Mouse (Mus musculus) heart, embryonic 16.5 days (tissue): Measurements from ENCODE around the gene Col27a1. TPM values are rescaled to one million over a fixed set of nuclear protein-coding genes. Genes with fewer than 3 reads are reported as not detected.

Experiments
- ATAC-seq: fragments of 200-750 bp; cut with Nextera tagmentation; replicated peaks from 2 replicates; pipeline ENCODE4 v1.8.0; 2017; ENCODE audit warnings: moderate number of reproducible peaks; ENCODE audit not compliant: insufficient read depth, low FRiP score; ENCODE audit errors: extremely low read depth
- H3K27ac ChIP-seq: fragments of 300-500 bp; sonication (generic); 2 replicates; pipeline ENCODE4 v1.5.1; 2014; ENCODE audit warnings: mild to moderate bottlenecking, low read length, control low read depth, moderate library complexity
- H3K27me3 ChIP-seq: fragments of 300-500 bp; sonication (generic); 2 replicates; pipeline ENCODE4 v1.6.1; 2014; ENCODE audit warnings: low read length, mixed read lengths; ENCODE audit not compliant: control insufficient read depth, insufficient read depth
- H3K36me3 ChIP-seq: fragments of 300-500 bp; sonication (generic); 2 replicates; pipeline ENCODE4 v1.6.1; 2014; ENCODE audit not compliant: control insufficient read depth, insufficient read depth
- H3K4me1 ChIP-seq: fragments of 300-500 bp; sonication (generic); 2 replicates; pipeline ENCODE4 v1.6.1; 2014; ENCODE audit warnings: low read length, mixed read lengths; ENCODE audit not compliant: control insufficient read depth, insufficient read depth
- H3K4me2 ChIP-seq: fragments of 300-500 bp; sonication (generic); 2 replicates; pipeline ENCODE4 v1.6.1; 2014; ENCODE audit warnings: low read depth, mild to moderate bottlenecking, control low read depth, low read length
- H3K4me3 ChIP-seq: fragments of 300-500 bp; sonication (generic); 2 replicates; pipeline ENCODE4 v1.5.1; 2014; ENCODE audit warnings: mild to moderate bottlenecking, control low read depth, low read length
- H3K9ac ChIP-seq: fragments of 300-500 bp; sonication (generic); 2 replicates; pipeline ENCODE4 v1.6.1; 2014; ENCODE audit warnings: low read length, control low read depth
- H3K9me3 ChIP-seq: fragments of 300-500 bp; sonication (generic); replicated peaks from 2 replicates; pipeline ENCODE4 v1.6.1; 2016; ENCODE audit warnings: low read length; ENCODE audit not compliant: control insufficient read depth
- WGBS: fragments of 180-500 bp; shearing (Covaris S2); extraction: QIAGEN DNeasy Blood & Tissue Kit; methylation state at CpG from one replicate; pipeline ENCODE4 v1.1.7; 2014; 5-methylcytosine and 5-hydroxymethylcytosine counted together
- microRNA counts: library from miRNA; unstranded; fragments of <30 nt; microRNA quantifications from one replicate; lab custom pipeline; 2016
- microRNA-seq: library from miRNA; unstranded; fragments of <30 nt; microRNA quantifications from one replicate; pipeline ENCODE4, GENCODE M21; 2017
- polyA plus RNA-seq: library from polyadenylated mRNA; unstranded; fragments of >200 nt; fragmentation: Nextera tagmentation; extraction: Ambion mirVana; gene quantifications from 2 replicates; pipeline ENCODE4 v1.2.1, GENCODE M21; 2015

Col27a1 gene
- polyA plus RNA-seq, 1 experiment from 2014 or later, result 3.0 TPM

GRCm38 (mm10) chr4:63373404-63373803 lies 159.6 kb downstream of the Col27a1 start:
- Histone ChIP-seq H3K9me3 (no peaks in the 10 kb centered on the region), H3K27ac (no peak overlapping the region), H3K9ac (no peak overlapping the region), H3K36me3 (no peaks in the 10 kb centered on the region), H3K27me3 (no peaks in the 10 kb centered on the region), H3K4me3 (no peak overlapping the region), H3K4me2 (no peak overlapping the region), H3K4me1 (no peaks in the 10 kb centered on the region)
- WGBS, result 88% methylated on average over 8 of the region's 8 CpGs
- ATAC-seq, result no peak

GRCm38 (mm10) chr4:63374331-63374730 lies 160.5 kb downstream of the Col27a1 start:
- Histone ChIP-seq H3K4me3 (no peak overlapping the region), H3K4me2 (no peak overlapping the region), H3K27ac (no peak overlapping the region), H3K27me3 (no peaks in the 10 kb centered on the region), H3K9ac (no peak overlapping the region), H3K9me3 (no peaks in the 10 kb centered on the region), H3K4me1 (no peaks in the 10 kb centered on the region), H3K36me3 (no peaks in the 10 kb centered on the region)
- WGBS, result 64% methylated on average over 12 of the region's 12 CpGs
- ATAC-seq, result no peak

- Histone ChIP-seq H3K27me3 (no peaks in the 10 kb centered on the region), H3K36me3 (peaks cover 3% of the 10 kb centered on the region; the same call in 1 of the 2 replicates), H3K4me2 (no peak overlapping the region), H3K27ac (no peak overlapping the region), H3K4me1 (no peaks in the 10 kb centered on the region), H3K9ac (no peak overlapping the region), H3K4me3 (no peak overlapping the region), H3K9me3 (no peaks in the 10 kb centered on the region)
- 0 out of 2 replicates have a peak, but pooled peaks have one; percentile 18 for ATAC-seq
- WGBS, result 81% methylated on average over 1 of the region's 1 CpGs
Measured at GRCm38 (mm10) chr4:63375367-63375766, 161.6 kb downstream of the Col27a1 start.

GRCm38 (mm10) chr4:63377483-63377882 lies 163.7 kb downstream of the Col27a1 start:
- no peak overlapping the region for H3K4me2 ChIP-seq
- no peak for ATAC-seq
- H3K36me3 ChIP-seq, result peaks cover 6% of the 10 kb centered on the region; the same call in 1 of the 2 replicates
- no peaks in the 10 kb centered on the region for H3K27me3 ChIP-seq
- H3K9ac ChIP-seq, result no peak overlapping the region
- no peak overlapping the region for H3K4me3 ChIP-seq
- no peaks in the 10 kb centered on the region for H3K9me3 ChIP-seq
- no peaks in the 10 kb centered on the region for H3K4me1 ChIP-seq
- 67% methylated on average over 7 of the region's 7 CpGs for WGBS
- H3K27ac ChIP-seq, result no peak overlapping the region

GRCm38 (mm10) chr4:63382676-63383369 lies 169.0 kb downstream of the Col27a1 start:
- H3K4me3 ChIP-seq, result no peak overlapping the region
- ATAC-seq, result no peak
- 74% methylated on average over 4 of the region's 4 CpGs for WGBS
- H3K36me3 ChIP-seq, result peaks cover 6% of the 10 kb centered on the region; the same call in 1 of the 2 replicates
- H3K4me2 ChIP-seq, result no peak overlapping the region
- no peaks in the 10 kb centered on the region for H3K4me1 ChIP-seq
- H3K27ac ChIP-seq, result no peak overlapping the region
- no peaks in the 10 kb centered on the region for H3K27me3 ChIP-seq
- H3K9me3 ChIP-seq, result no peaks in the 10 kb centered on the region
- H3K9ac ChIP-seq, result no peak overlapping the region

- 78% methylated on average over 12 of the region's 12 CpGs for WGBS
- H3K36me3 ChIP-seq, result peaks cover 6% of the 10 kb centered on the region; the same call in 1 of the 2 replicates
- no peaks in the 10 kb centered on the region for H3K4me1 ChIP-seq
- no peaks in the 10 kb centered on the region for H3K27me3 ChIP-seq
- no peak overlapping the region for H3K4me3 ChIP-seq
- no peak for ATAC-seq
- no peak overlapping the region for H3K9ac ChIP-seq
- no peak overlapping the region for H3K27ac ChIP-seq
- no peak overlapping the region for H3K4me2 ChIP-seq
- no peaks in the 10 kb centered on the region for H3K9me3 ChIP-seq
Measured at GRCm38 (mm10) chr4:63383474-63383873, 169.7 kb downstream of the Col27a1 start.

GRCm38 (mm10) chr4:63384262-63384661 lies 170.5 kb downstream of the Col27a1 start:
- Histone ChIP-seq H3K4me1 (no peaks in the 10 kb centered on the region), H3K36me3 (peaks cover 6% of the 10 kb centered on the region; the same call in 1 of the 2 replicates), H3K9ac (no peak overlapping the region), H3K27ac (no peak overlapping the region), H3K9me3 (no peaks in the 10 kb centered on the region), H3K27me3 (no peaks in the 10 kb centered on the region), H3K4me2 (no peak overlapping the region), H3K4me3 (no peak overlapping the region)
- no peak for ATAC-seq
- WGBS, result 89% methylated on average over 4 of the region's 4 CpGs

MicroRNAs encoded within 50 kb of the gene (microRNA counts, 519-probe panel; counts per million panel counts)
- microRNA mmu-miR-455 (lab: Ali Mortazavi, UCI), result 2,366 counts per million, percentile 51 among the panel's probes with 10 or more counts

Small RNAs within 50 kb of the gene (microRNA-seq; reads per million reads assigned to microRNA genes)
- gene Mir455, result 671 reads per million, percentile 75 among the genes with 10 or more reads in this experiment

Other genes with a start within 250 kb of the Col27a1 start
- gene Zfp618, start 248.4 kb upstream of the Col27a1 start, polyA plus RNA-seq, result 7.7 and 12.5 TPM in 2 replicates
- 1.5 TPM in 2 replicates for gene Ambp, start 59.2 kb upstream of the Col27a1 start, polyA plus RNA-seq
- gene Kif12, start 41.9 kb upstream of the Col27a1 start, polyA plus RNA-seq, result 0.11 and 0.44 TPM in 2 replicates
- gene Orm1, start 130.6 kb downstream of the Col27a1 start, polyA plus RNA-seq, result not detected in 2 replicates
- not detected in 2 replicates for gene Orm3, start 142.2 kb downstream of the Col27a1 start, polyA plus RNA-seq
- gene Orm2, start 148.4 kb downstream of the Col27a1 start, polyA plus RNA-seq, result not detected in 2 replicates
- 4.4 and 5.8 TPM in 2 replicates for gene Akna, start 189.3 kb downstream of the Col27a1 start, polyA plus RNA-seq